Mouse (Mus musculus): ENCODE measurements around the gene I830077J02Rik. TPM values are rescaled to one million over a fixed set of nuclear protein-coding genes. Genes with fewer than 3 reads are reported as not detected.
A peak's percentile ranks its signal among the peaks of the same experiment; 100 is the strongest.

I830077J02Rik gene
- total RNA-seq, 2 experiments from 2014 or later, result 0.28 to 0.64 TPM

DNA sequence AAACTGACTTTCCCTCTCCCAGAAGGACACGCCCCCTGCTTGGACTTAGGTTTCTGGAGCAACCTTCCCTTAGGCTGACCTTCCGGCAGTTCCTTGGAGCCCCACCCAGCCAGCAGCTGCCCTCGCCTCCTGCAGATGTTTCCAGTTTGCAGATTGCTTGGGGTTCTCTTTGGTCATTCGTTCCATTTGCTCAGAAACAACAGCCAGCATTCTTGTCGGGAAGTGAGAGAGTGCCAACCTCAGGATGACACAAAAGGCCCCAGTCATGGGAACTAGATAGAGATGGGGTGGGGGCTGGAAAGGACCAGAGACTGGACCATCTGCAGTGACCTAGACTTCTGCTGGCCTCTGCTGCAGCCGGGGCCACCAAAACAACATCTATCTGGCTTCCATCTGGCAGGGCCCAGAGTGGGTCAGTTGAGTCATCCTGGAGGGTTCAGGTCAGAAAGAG is 38.5 kb downstream of the I830077J02Rik start:
- peak; percentile 80 for DNase-seq

DNA sequence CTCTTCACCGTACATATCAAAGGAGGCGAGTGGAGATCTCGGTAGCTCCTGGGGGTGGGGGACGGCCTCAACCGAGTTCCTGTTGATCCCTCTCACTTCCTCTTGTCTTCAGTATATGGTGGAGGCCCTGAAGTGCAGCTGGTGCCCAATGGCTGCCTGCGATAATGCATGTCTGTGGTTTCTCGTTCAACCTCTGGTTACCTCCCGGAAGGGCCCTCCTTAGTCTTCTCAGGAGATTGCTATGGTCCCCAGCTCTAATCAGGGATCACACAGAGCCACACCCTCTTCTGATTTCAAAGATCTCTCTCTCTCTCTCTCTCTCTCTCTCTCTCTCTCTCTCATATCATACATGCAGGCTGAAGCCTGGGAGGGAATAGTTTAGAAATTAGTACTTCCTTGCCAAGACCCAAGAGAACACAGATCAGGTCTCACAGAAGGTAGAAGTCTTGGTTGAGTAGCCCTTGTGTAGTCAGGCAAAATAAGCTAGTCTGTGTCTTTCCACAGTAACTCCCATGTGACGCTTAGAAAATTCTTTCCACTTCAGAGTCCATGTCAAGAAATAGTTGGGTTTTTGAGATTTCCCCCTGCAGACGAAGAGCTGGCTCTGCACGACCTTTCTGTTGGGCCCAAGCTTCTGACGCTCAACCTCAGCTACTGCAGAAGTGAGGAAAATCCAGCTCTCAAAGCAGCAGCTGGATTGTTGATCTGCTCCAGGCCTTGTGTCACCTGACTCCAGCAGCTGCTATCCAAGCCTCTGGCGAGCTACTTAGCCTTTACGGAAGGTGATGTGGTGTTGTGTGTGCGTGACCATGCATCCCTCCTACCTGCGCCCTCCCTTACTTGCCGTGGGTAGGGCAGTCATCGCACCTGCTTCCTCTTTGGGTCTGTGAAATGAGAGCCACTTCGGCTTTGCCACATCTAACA is 39.6 kb downstream of the I830077J02Rik start:
- DNase-seq, result peak; percentile 46

GRCm38 (mm10) chr3:105891760-105892571 is 40.5 kb downstream of the I830077J02Rik start:
- peak; percentile 41 for DNase-seq

DNA sequence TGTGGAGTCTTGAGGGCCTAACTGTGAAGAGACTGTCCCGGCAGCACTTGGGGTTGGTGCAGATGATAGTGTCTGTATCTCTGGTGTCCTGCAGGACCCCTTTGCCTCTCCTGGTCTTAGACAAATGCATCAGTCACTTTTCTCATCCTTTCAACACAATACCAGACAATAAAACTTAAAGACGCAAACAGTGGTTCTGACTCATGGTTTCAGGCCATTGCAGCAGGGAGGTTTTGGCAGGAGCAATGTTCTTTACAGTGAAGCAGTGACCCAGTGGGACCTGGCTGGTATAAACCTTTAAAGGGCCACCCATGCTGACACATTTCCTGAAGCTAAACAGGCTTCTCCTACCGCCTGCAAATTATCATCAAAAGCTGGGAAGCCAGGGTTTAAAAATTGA is 41.3 kb downstream of the I830077J02Rik start:
- DNase-seq, result no peak

DNA sequence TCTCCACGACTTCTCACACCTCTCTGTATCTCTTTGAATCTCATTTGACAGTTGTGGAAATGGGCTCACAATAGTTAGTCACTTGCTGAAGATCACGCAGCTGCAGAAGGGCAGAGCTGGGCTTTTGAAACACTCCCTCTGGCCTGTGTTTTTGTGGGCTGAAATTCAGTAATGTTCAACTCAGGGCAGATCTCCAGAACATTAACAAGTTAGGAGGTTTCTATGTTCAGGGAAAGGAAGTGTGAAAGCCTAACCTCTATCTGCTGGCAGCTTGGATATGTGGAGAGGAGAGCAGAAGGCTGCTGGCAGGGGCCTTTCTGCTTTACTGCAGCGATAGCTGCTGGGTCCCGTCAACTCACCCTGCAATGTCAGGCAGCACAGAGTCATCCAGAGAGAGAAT is 42.2 kb downstream of the I830077J02Rik start:
- no peak for DNase-seq

DNA sequence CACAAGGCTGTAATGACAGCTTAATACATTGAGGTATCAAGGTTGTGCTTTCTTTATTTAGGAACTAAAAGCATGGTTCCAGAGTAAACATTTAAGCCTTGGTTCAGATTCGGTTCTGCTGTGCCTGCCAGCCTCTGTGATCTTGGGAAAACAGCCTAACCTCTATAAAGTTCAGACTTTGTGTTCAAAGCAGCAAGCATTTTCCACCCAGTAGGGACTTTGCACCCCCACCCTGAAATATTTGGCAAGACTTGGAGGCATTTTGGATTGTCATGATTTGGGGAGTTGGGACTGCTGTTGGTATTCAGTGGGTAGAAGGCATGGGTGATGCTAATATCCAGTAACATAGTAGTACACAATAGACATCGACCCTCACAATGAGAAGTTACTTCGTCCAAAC is 43.5 kb downstream of the I830077J02Rik start:
- DNase-seq, result no peak

DNA sequence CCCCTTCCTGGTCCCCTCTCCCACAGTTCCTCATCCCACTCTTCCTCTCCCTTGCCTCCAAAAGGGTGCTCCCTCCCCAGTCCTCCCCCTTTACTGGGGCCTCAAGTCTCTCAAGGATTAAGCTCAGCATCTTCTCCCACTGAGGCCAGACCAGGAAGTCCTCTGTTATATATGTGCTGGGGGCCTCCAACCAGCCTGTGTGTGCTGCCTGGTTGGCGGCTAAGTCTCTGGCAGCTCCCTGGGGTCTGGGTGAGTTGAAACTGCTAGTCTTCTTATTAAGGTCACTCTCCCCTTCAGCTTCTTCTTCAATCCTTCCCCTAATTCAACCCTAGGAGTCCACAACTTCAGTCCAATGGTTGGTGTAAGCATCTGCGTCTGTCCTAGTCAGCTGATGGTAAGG is 49.4 kb downstream of the I830077J02Rik start:
- DNase-seq, result no peak

GRCm38 (mm10) chr3:105882105-105882504 is 50.4 kb downstream of the I830077J02Rik start:
- DNase-seq, result no peak

DNA sequence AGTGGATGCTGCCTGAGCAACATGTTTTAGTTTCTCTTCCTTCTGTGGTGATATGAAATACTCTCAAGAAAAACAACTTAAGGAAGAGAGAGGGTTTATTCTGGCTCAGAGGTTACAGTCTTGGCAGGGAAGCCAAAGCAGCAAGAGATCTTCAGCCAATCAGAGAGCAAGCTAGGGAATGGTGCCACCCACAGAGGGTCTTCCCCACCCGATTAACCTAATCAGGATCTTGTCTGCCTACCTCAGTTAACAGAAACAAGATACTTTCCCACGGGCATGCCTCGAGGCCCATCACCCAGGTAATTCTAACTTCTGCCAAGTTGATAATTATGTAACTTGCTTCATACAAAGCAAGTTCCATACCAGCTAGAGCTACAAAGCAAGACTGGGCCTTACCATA is 52.0 kb downstream of the I830077J02Rik start:
- no peak for DNase-seq

GRCm38 (mm10) chr3:105878751-105879150 is 53.7 kb downstream of the I830077J02Rik start:
- no peak for DNase-seq

GRCm38 (mm10) chr3:105877919-105878318 is 54.5 kb downstream of the I830077J02Rik start:
- no peak for DNase-seq

- no peak for DNase-seq
Measured at GRCm38 (mm10) chr3:105877252-105877803, 55.1 kb downstream of the I830077J02Rik start.

GRCm38 (mm10) chr3:105876022-105876421 is 56.4 kb downstream of the I830077J02Rik start:
- DNase-seq, result no peak

Other genes with a start within 250 kb of the I830077J02Rik start
- 1 to 10 TPM; 7.8 to 8.1 TPM for gene Ddx20, start 245.1 kb downstream of the I830077J02Rik start, total RNA-seq (2021)
- gene Inka2, start 228.1 kb downstream of the I830077J02Rik start, total RNA-seq (2021), result 1 to 10 TPM; 2.6 to 6.0 TPM
- gene Rap1a, start 131.3 kb downstream of the I830077J02Rik start, total RNA-seq (2021), result 10 to 100 TPM; 77.6 to 84.2 TPM
- gene Adora3, start 61.8 kb downstream of the I830077J02Rik start, total RNA-seq (2021), result under 1 TPM in 1 of 2 experiments, not detected in 1; 0.21 TPM
- gene Tmigd3, start 61.8 kb downstream of the I830077J02Rik start, total RNA-seq (2021), result not detected
- gene Wdr77, start 26.7 kb upstream of the I830077J02Rik start, total RNA-seq (2021), result 10 to 100 TPM; 26.8 to 27.2 TPM
- gene Atp5f1, start 27.4 kb upstream of the I830077J02Rik start, total RNA-seq (2021), result 100 to 1,000 TPM; 671 to 699 TPM
- gene Ovgp1, start 41.0 kb upstream of the I830077J02Rik start, total RNA-seq (2021), result under 1 TPM; 0.51 to 0.64 TPM
- gene Pifo, start 82.0 kb upstream of the I830077J02Rik start, total RNA-seq (2021), result not detected
- under 1 TPM in 1 of 2 experiments, not detected in 1; 0.28 TPM for gene Chil5, start 100.2 kb upstream of the I830077J02Rik start, total RNA-seq (2021)
- gene Chia1, start 180.6 kb upstream of the I830077J02Rik start, total RNA-seq (2021), result not detected
- gene Chil3, start 234.9 kb upstream of the I830077J02Rik start, total RNA-seq (2021), result not detected